Mouse (Mus musculus): Measurements from ENCODE around the gene Sec16b. TPM values are rescaled to one million over a fixed set of nuclear protein-coding genes. Genes with fewer than 3 reads are reported as not detected.

Gene Sec16b
- polyA plus RNA-seq, 1 experiment from 2014 or later: 0.43 TPM

GRCm38 (mm10) chr1:157547658-157548057, 41.1 kb downstream of the Sec16b start:
- Histone ChIP-seq H3K27ac (replicated peaks) (no peak overlapping the region), H3K4me2 (no peak overlapping the region), H3K9me3 (no peaks in the 10 kb centered on the region), H3K9ac (no peak overlapping the region), H3K36me3 (no peaks in the 10 kb centered on the region), H3K4me1 (replicated peaks) (no peaks in the 10 kb centered on the region), H3K27me3 (no peaks in the 10 kb centered on the region), H3K4me3 (no peak overlapping the region)
- no peak for ATAC-seq (ENCODE audit: low FRiP score, low read depth)
- 82% methylated on average over 5 of the region's 5 CpGs for WGBS

GRCm38 (mm10) chr1:157549721-157550120, 43.2 kb downstream of the Sec16b start:
- no peak overlapping the region for H3K4me3 ChIP-seq
- no peak overlapping the region for H3K9ac ChIP-seq
- H3K27me3 ChIP-seq: no peaks in the 10 kb centered on the region
- WGBS: 78% methylated on average over 3 of the region's 3 CpGs
- ATAC-seq (ENCODE audit: low FRiP score, low read depth): no peak
- H3K9me3 ChIP-seq: no peaks in the 10 kb centered on the region
- no peaks in the 10 kb centered on the region for H3K36me3 ChIP-seq
- no peak overlapping the region for H3K4me2 ChIP-seq
- H3K4me1 ChIP-seq (replicated peaks): peaks cover 3% of the 10 kb centered on the region
- no peak overlapping the region for H3K27ac ChIP-seq (replicated peaks)

GRCm38 (mm10) chr1:157552749-157553451, 46.4 kb downstream of the Sec16b start:
- peaks cover 13% of the 10 kb centered on the region for H3K4me1 ChIP-seq (replicated peaks)
- H3K9me3 ChIP-seq: no peaks in the 10 kb centered on the region
- H3K27ac ChIP-seq (replicated peaks): no peak overlapping the region
- no peaks in the 10 kb centered on the region for H3K27me3 ChIP-seq
- ATAC-seq (ENCODE audit: low FRiP score, low read depth): peak; percentile 78
- H3K36me3 ChIP-seq: no peaks in the 10 kb centered on the region
- WGBS: 62% methylated on average over 7 of the region's 7 CpGs
- H3K9ac ChIP-seq: no peak overlapping the region
- H3K4me2 ChIP-seq: no peak overlapping the region
- no peak overlapping the region for H3K4me3 ChIP-seq

GRCm38 (mm10) chr1:157554163-157554562, 47.6 kb downstream of the Sec16b start:
- ATAC-seq (ENCODE audit: low FRiP score, low read depth): no peak
- no peaks in the 10 kb centered on the region for H3K9me3 ChIP-seq
- no peaks in the 10 kb centered on the region for H3K27me3 ChIP-seq
- H3K36me3 ChIP-seq: no peaks in the 10 kb centered on the region
- H3K4me1 ChIP-seq (replicated peaks): peaks cover 13% of the 10 kb centered on the region
- WGBS: 70% methylated on average over 3 of the region's 3 CpGs
- no peak overlapping the region for H3K27ac ChIP-seq (replicated peaks)
- H3K4me2 ChIP-seq: no peak overlapping the region; the same call in 1 of the 2 replicates
- H3K9ac ChIP-seq: no peak overlapping the region
- H3K4me3 ChIP-seq: no peak overlapping the region

- Histone ChIP-seq H3K4me2 (peak overlapping the region; percentile 49), H3K27me3 (no peaks in the 10 kb centered on the region), H3K9me3 (no peaks in the 10 kb centered on the region), H3K36me3 (no peaks in the 10 kb centered on the region), H3K4me3 (peak overlapping the region; percentile 13), H3K27ac (replicated peaks) (no peak overlapping the region), H3K4me1 (replicated peaks) (peaks cover 13% of the 10 kb centered on the region), H3K9ac (0 out of 2 replicates have a peak overlapping the region, but pooled peaks have one; percentile 15)
- no peak for ATAC-seq (ENCODE audit: low FRiP score, low read depth)
- 29% methylated on average over 27 of the region's 27 CpGs for WGBS
Observed at GRCm38 (mm10) chr1:157554686-157555530, 48.4 kb downstream of the Sec16b start.

GRCm38 (mm10) chr1:157555738-157556137, 49.2 kb downstream of the Sec16b start:
- Histone ChIP-seq H3K27ac (replicated peaks) (no peak overlapping the region), H3K4me1 (replicated peaks) (peaks cover 18% of the 10 kb centered on the region), H3K36me3 (no peaks in the 10 kb centered on the region), H3K9ac (no peak overlapping the region), H3K9me3 (no peaks in the 10 kb centered on the region), H3K27me3 (no peaks in the 10 kb centered on the region), H3K4me2 (no peak overlapping the region), H3K4me3 (no peak overlapping the region)
- 38% methylated on average over 10 of the region's 10 CpGs for WGBS
- no peak for ATAC-seq (ENCODE audit: low FRiP score, low read depth)

- H3K27me3 ChIP-seq: no peaks in the 10 kb centered on the region
- H3K36me3 ChIP-seq: no peaks in the 10 kb centered on the region
- H3K4me2 ChIP-seq: no peak overlapping the region
- peaks cover 19% of the 10 kb centered on the region for H3K4me1 ChIP-seq (replicated peaks)
- H3K9me3 ChIP-seq: no peaks in the 10 kb centered on the region
- H3K9ac ChIP-seq: no peak overlapping the region
- H3K27ac ChIP-seq (replicated peaks): no peak overlapping the region
- no peak for ATAC-seq (ENCODE audit: low FRiP score, low read depth)
- 77% methylated on average over 5 of the region's 5 CpGs for WGBS
- no peak overlapping the region for H3K4me3 ChIP-seq
Observed at GRCm38 (mm10) chr1:157556439-157556838, 49.9 kb downstream of the Sec16b start.

GRCm38 (mm10) chr1:157558145-157558544, 51.6 kb downstream of the Sec16b start:
- Histone ChIP-seq H3K4me1 (replicated peaks) (peaks cover 19% of the 10 kb centered on the region), H3K4me2 (no peak overlapping the region), H3K9ac (no peak overlapping the region), H3K9me3 (no peaks in the 10 kb centered on the region), H3K4me3 (no peak overlapping the region), H3K27ac (replicated peaks) (no peak overlapping the region), H3K27me3 (no peaks in the 10 kb centered on the region), H3K36me3 (no peaks in the 10 kb centered on the region)
- WGBS: 49% methylated on average over 5 of the region's 5 CpGs
- ATAC-seq (ENCODE audit: low FRiP score, low read depth): no peak

GRCm38 (mm10) chr1:157559986-157560385, 53.5 kb downstream of the Sec16b start:
- H3K36me3 ChIP-seq: no peaks in the 10 kb centered on the region
- H3K27ac ChIP-seq (replicated peaks): no peak overlapping the region
- no peak for ATAC-seq (ENCODE audit: low FRiP score, low read depth)
- H3K27me3 ChIP-seq: no peaks in the 10 kb centered on the region
- peaks cover 14% of the 10 kb centered on the region for H3K4me1 ChIP-seq (replicated peaks)
- no peaks in the 10 kb centered on the region for H3K9me3 ChIP-seq
- no peak overlapping the region for H3K4me2 ChIP-seq
- whole genome bisulfite sequencing: 79% methylated on average over 6 of the region's 6 CpGs
- no peak overlapping the region for H3K9ac ChIP-seq
- no peak overlapping the region for H3K4me3 ChIP-seq

- Histone ChIP-seq H3K36me3 (no peaks in the 10 kb centered on the region), H3K4me3 (no peak overlapping the region), H3K4me2 (no peak overlapping the region; the same call in 1 of the 2 replicates), H3K27ac (replicated peaks) (no peak overlapping the region), H3K9ac (no peak overlapping the region), H3K4me1 (replicated peaks) (peaks cover 6% of the 10 kb centered on the region; the same call in 1 of the 2 replicates), H3K27me3 (no peaks in the 10 kb centered on the region), H3K9me3 (no peaks in the 10 kb centered on the region)
- ATAC-seq (ENCODE audit: low FRiP score, low read depth): peak; percentile 66
- 19% methylated on average over 8 of the region's 8 CpGs for WGBS
Observed at GRCm38 (mm10) chr1:157560654-157561386, 54.3 kb downstream of the Sec16b start.

GRCm38 (mm10) chr1:157567819-157568218, 61.3 kb downstream of the Sec16b start:
- no peaks in the 10 kb centered on the region for H3K4me1 ChIP-seq (replicated peaks)
- no peak overlapping the region for H3K27ac ChIP-seq (replicated peaks)
- ATAC-seq (ENCODE audit: low FRiP score, low read depth): no peak
- no peaks in the 10 kb centered on the region for H3K9me3 ChIP-seq
- 67% methylated on average over 8 of the region's 8 CpGs for WGBS
- no peaks in the 10 kb centered on the region for H3K36me3 ChIP-seq
- no peaks in the 10 kb centered on the region for H3K27me3 ChIP-seq
- no peak overlapping the region for H3K4me2 ChIP-seq
- no peak overlapping the region for H3K4me3 ChIP-seq
- H3K9ac ChIP-seq: no peak overlapping the region
